Mouse (Mus musculus) cerebellum, adult 2 months (tissue): Measurements from ENCODE around the gene C1qtnf2.

Experiments used
- CTCF ChIP-seq: fragments of 200-500 bp; IDR thresholded peaks from 2 replicates; pipeline ENCODE4 v1.5.1; 2011; ENCODE audit warnings: low read depth, mild to moderate bottlenecking, control low read depth, low read length, moderate library complexity, borderline replicate concordance; ENCODE audit not compliant: insufficient read depth
- POLR2A ChIP-seq: fragments of 200-500 bp; IDR thresholded peaks from 2 replicates; pipeline ENCODE4 v1.6.1; 2011; ENCODE audit warnings: low read length, control low read depth, borderline replicate concordance; ENCODE audit not compliant: insufficient read depth

GRCm38 (mm10) chr11:43501256-43501655, 27.2 kb downstream of the C1qtnf2 start:
- TF ChIP-seq POLR2A: no peak
- no peak for TF ChIP-seq CTCF
